Mouse (Mus musculus) stomach, postnatal 0 days (tissue): ENCODE measurements around the gene Gm12248.

ENCODE experiments used
- CTCF ChIP-seq: IDR thresholded peaks from 2 replicates; pipeline ENCODE4 v1.5.1; 2016; ENCODE audit warnings: antibody characterized with exemption, low read depth, mild to moderate bottlenecking, moderate library complexity
- EP300 ChIP-seq: optimal IDR thresholded peaks from 2 replicates; pipeline ENCODE3; 2016; ENCODE audit warnings: antibody characterized with exemption

- TF ChIP-seq CTCF, result no peak
- TF ChIP-seq EP300, result no peak
These were observed 68.7 kb downstream of the Gm12248 start for GRCm38 (mm10) chr11:58024271-58024670.
